Mouse (Mus musculus): ENCODE results near the gene Tdgf1.

- no peak for TF ChIP-seq CTCF (IDR thresholded peaks at IDR 0.05; ENCODE audit: borderline replicate concordance, insufficient read depth, low read length)
- no peak for TF ChIP-seq POLR2A (IDR thresholded peaks at IDR 0.05; ENCODE audit: low read depth, low read length)
Measured at GRCm38 (mm10) chr9:110909371-110909967, 36.5 kb downstream of the Tdgf1 start.

Data from embryonic fibroblast, embryonic 13.5 days (primary cell).